Mouse (Mus musculus): ENCODE measurements around the gene Pde1a.

GRCm38 (mm10) chr2:79957659-79958340 lies 171.5 kb downstream of the Pde1a start:
- TF ChIP-seq CTCF (IDR thresholded peaks at IDR 0.05; ENCODE audit: control insufficient read depth, insufficient read depth, insufficient replicate concordance, low read depth, low read length) (no peak), POLR2A (IDR thresholded peaks at IDR 0.05; ENCODE audit: control insufficient read depth, low read depth, low read length) (no peak)

Measured in testis, adult 2 months (tissue).